Mouse (Mus musculus) lung, postnatal 0 days (tissue): ENCODE data around the gene Phf21a.

Experiments used
- CTCF ChIP-seq: IDR thresholded peaks from 2 replicates; pipeline ENCODE4 v1.5.1; 2016; ENCODE audit warnings: antibody characterized with exemption, mild to moderate bottlenecking
- EP300 ChIP-seq: IDR thresholded peaks from 2 replicates; pipeline ENCODE4 v1.6.1; 2016; ENCODE audit warnings: antibody characterized with exemption, mild to moderate bottlenecking, control low read depth

GRCm38 (mm10) chr2:92055101-92055813, 37.7 kb upstream of the Phf21a start:
- TF ChIP-seq CTCF: no peak; the same call in 1 of the 2 replicates
- TF ChIP-seq EP300: no peak
